Mouse (Mus musculus): Measurements from ENCODE around the gene Rasgrf2.
"Not testable (repeated sequence)": the region's sequence is repeated elsewhere in the genome, so short reads cannot be mapped to it uniquely, and the experiment has no call there.

The Rasgrf2 gene

GRCm38 (mm10) chr13:92131384-92132150 lies at the start of gene Rasgrf2:
Rasgrf2 (minus strand) TSS chr13:92131656.
- no peak for DNase-seq (ENCODE audit: low spot score)

GRCm38 (mm10) chr13:92172686-92173085 lies 41.2 kb upstream of the Rasgrf2 start:
- DNase-seq (ENCODE audit: low spot score): not testable (repeated sequence)

- no peak for DNase-seq (ENCODE audit: low spot score)
Measured at GRCm38 (mm10) chr13:92150551-92150950, 19.1 kb upstream of the Rasgrf2 start.

- no peak for DNase-seq (ENCODE audit: low spot score)
Measured at GRCm38 (mm10) chr13:92148858-92149257, 17.4 kb upstream of the Rasgrf2 start.

- no peak for DNase-seq (ENCODE audit: low spot score)
Measured at GRCm38 (mm10) chr13:92134792-92135191, 3.3 kb upstream of the Rasgrf2 start.

GRCm38 (mm10) chr13:92132599-92132998 lies 1.1 kb upstream of the Rasgrf2 start:
- DNase-seq (ENCODE audit: low spot score): no peak

- DNase-seq (ENCODE audit: low spot score): no peak
Measured at GRCm38 (mm10) chr13:92130994-92131383, 467 bp downstream of the Rasgrf2 start.

- no peak for DNase-seq (ENCODE audit: low spot score)
Measured at GRCm38 (mm10) chr13:92129877-92130276, 1.6 kb downstream of the Rasgrf2 start.

- DNase-seq (ENCODE audit: low spot score): no peak
Measured at GRCm38 (mm10) chr13:92125902-92126301, 5.6 kb downstream of the Rasgrf2 start.

- DNase-seq (ENCODE audit: low spot score): no peak
Measured at GRCm38 (mm10) chr13:92119623-92120022, 11.8 kb downstream of the Rasgrf2 start.

GRCm38 (mm10) chr13:92114076-92114475 lies 17.4 kb downstream of the Rasgrf2 start:
- no peak for DNase-seq (ENCODE audit: low spot score)

GRCm38 (mm10) chr13:92108237-92108636 lies 23.2 kb downstream of the Rasgrf2 start:
- DNase-seq (ENCODE audit: low spot score): no peak

- DNase-seq (ENCODE audit: low spot score): no peak
Measured at GRCm38 (mm10) chr13:92104259-92104658, 27.2 kb downstream of the Rasgrf2 start.

GRCm38 (mm10) chr13:92098484-92098883 lies 33.0 kb downstream of the Rasgrf2 start:
- DNase-seq (ENCODE audit: low spot score): no peak

GRCm38 (mm10) chr13:92095131-92096090 lies 36.0 kb downstream of the Rasgrf2 start:
- DNase-seq (ENCODE audit: low spot score): no peak

GRCm38 (mm10) chr13:92093712-92094290 lies 37.7 kb downstream of the Rasgrf2 start:
- DNase-seq (ENCODE audit: low spot score): no peak

- DNase-seq (ENCODE audit: low spot score): no peak
Measured at GRCm38 (mm10) chr13:92073111-92073510, 58.3 kb downstream of the Rasgrf2 start.

GRCm38 (mm10) chr13:92068651-92069050 lies 62.8 kb downstream of the Rasgrf2 start:
- no peak for DNase-seq (ENCODE audit: low spot score)

GRCm38 (mm10) chr13:92067831-92068230 lies 63.6 kb downstream of the Rasgrf2 start:
- no peak for DNase-seq (ENCODE audit: low spot score)

- DNase-seq (ENCODE audit: low spot score): no peak
Measured at GRCm38 (mm10) chr13:92053748-92054147, 77.7 kb downstream of the Rasgrf2 start.

- no peak for DNase-seq (ENCODE audit: low spot score)
Measured at GRCm38 (mm10) chr13:92053001-92053400, 78.5 kb downstream of the Rasgrf2 start.

GRCm38 (mm10) chr13:92051216-92051615 lies 80.2 kb downstream of the Rasgrf2 start:
- DNase-seq (ENCODE audit: low spot score): no peak

Measured in layer of hippocampus, adult 9-10 months (tissue).